Mouse (Mus musculus) ES-E14 (cell line): Measurements from ENCODE around the gene Rfc1. TPM values are rescaled to one million over a fixed set of nuclear protein-coding genes. Genes with fewer than 3 reads are reported as not detected.

Experiments
- DNase-seq: peaks from one replicate; pipeline ENCODE4 v3.0.0-alpha.2; 2013; ENCODE audit warnings: low read depth, low spot score
- H3K27ac ChIP-seq: 2 replicates; pipeline ENCODE4 v1.5.1; 2012; ENCODE audit warnings: low read depth, mild to moderate bottlenecking, low read length, moderate library complexity, mixed read lengths; ENCODE audit not compliant: poor library complexity, insufficient read depth, severe bottlenecking
- H3K36me3 ChIP-seq: 2 replicates; pipeline ENCODE4 v1.6.1; 2012; ENCODE audit warnings: mild to moderate bottlenecking, low read length, moderate library complexity, mixed read lengths; ENCODE audit not compliant: control insufficient read depth, poor library complexity, insufficient read depth, severe bottlenecking
- H3K4me1 ChIP-seq, 2 experiments: fragments of 150-350 bp in 1 of 2; sonication (generic) in 1 of 2; 2 replicates each; pipeline ENCODE4 v1.6.1; 2012; ENCODE audit warnings: low read length in 2 of 2, mild to moderate bottlenecking in 1 of 2, mixed read lengths in 1 of 2; ENCODE audit not compliant: control insufficient read depth in 2 of 2, insufficient read depth in 2 of 2, poor library complexity in 1 of 2
- H3K4me3 ChIP-seq, 2 experiments: fragments of 150-350 bp in 1 of 2; sonication (generic) in 1 of 2; 2 replicates each; pipeline ENCODE4 v1.5.1; 2012; ENCODE audit warnings: low read length in 2 of 2, low read depth in 1 of 2, mild to moderate bottlenecking in 1 of 2, mixed read lengths in 1 of 2; ENCODE audit not compliant: insufficient read depth in 1 of 2, poor library complexity in 1 of 2, severe bottlenecking in 1 of 2
- H3K9ac ChIP-seq: 2 replicates; pipeline ENCODE4 v1.6.1; 2012; ENCODE audit warnings: low read depth, mild to moderate bottlenecking, low read length, mixed read lengths; ENCODE audit not compliant: poor library complexity, insufficient read depth, severe bottlenecking
- H3K9me3 ChIP-seq: fragments of 150-350 bp; sonication (generic); 2 replicates; pipeline ENCODE4 v1.6.1; 2012; ENCODE audit warnings: low read depth, mild to moderate bottlenecking, low read length; ENCODE audit not compliant: control insufficient read depth, insufficient read depth
- CHD2 ChIP-seq: IDR thresholded peaks from 2 replicates; pipeline ENCODE4 v1.6.1; 2014; ENCODE audit warnings: mild to moderate bottlenecking, low read depth, low read length, inconsistent platforms
- HCFC1 ChIP-seq: IDR thresholded peaks from 2 replicates; pipeline ENCODE4 v1.6.1; 2012; ENCODE audit warnings: low read length, inconsistent platforms, borderline replicate concordance; ENCODE audit not compliant: insufficient read depth
- MAFK ChIP-seq: IDR thresholded peaks from 2 replicates; pipeline ENCODE4 v1.6.1; 2014; ENCODE audit warnings: mild to moderate bottlenecking, low read depth, low read length, inconsistent platforms; ENCODE audit not compliant: insufficient read depth
- ZC3H11A ChIP-seq: IDR thresholded peaks from 2 replicates; pipeline ENCODE4 v1.6.1; 2012; ENCODE audit warnings: low read depth, mild to moderate bottlenecking, inconsistent platforms, low read length, borderline replicate concordance
- ZNF384 ChIP-seq: IDR thresholded peaks from 2 replicates; pipeline ENCODE4 v1.6.1; 2012; ENCODE audit warnings: low read depth, low read length, inconsistent platforms
- in situ Hi-C, 2 experiments: fragments of 600-800 bp; cut with MboI; formaldehyde crosslinking; loops; one replicate each; pipeline ENCODE4 v1.15.1; 2025; ENCODE audit warnings: low sequenced_read_pairs in 2 of 2, inconsistent platforms in 1 of 2; ENCODE audit not compliant: unreplicated experiment in 2 of 2
- total RNA-seq: library from RNA; depleted of rRNA; stranded (reverse); fragments of 300-350 nt; gene quantifications from 2 replicates; pipeline ENCODE4 v1.2.3, GENCODE M21; 2012

Rfc1 gene
- total RNA-seq, 1 experiment: 70.5 TPM

DNA sequence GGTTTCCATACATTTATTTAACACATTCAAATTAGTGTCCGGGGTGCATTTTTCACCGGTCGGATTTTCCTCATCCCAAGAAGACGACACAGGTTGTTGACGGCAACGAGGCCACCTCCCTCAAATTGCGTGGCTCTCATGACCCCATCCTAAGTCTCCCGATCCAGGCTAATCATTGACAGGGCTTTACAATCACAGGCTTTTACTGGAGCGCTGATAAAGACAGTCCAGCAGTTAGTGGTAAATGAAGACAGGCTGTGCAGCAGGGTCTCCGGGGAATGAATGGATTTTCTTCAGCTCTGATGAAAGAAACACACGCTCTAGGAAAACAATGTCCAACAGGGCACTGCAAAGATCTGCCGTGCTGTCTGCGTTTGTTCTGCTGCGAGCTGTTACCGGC is 12.7 kb upstream of the Rfc1 start, which contains the start of gene Klb:
Klb (plus strand) TSS at position 147 of the 400 bp plus-strand sequence.
- Histone ChIP-seq H3K9ac (no peak within 1 kb of the TSS), H3K4me3 (no peak within 1 kb of the TSS), H3K9me3 (no peaks in the 10 kb centered on the region), H3K36me3 (no peaks in the 10 kb centered on the region), H3K27ac (no peak within 1 kb of the TSS), H3K4me1 (no peaks in the 10 kb centered on the region)
- in situ Hi-C loops: no loop called here
- no peak for DNase-seq
- TF ChIP-seq HCFC1 (no peak), CHD2 (no peak), ZC3H11A (no peak), ZNF384 (no peak), MAFK (no peak)

DNA sequence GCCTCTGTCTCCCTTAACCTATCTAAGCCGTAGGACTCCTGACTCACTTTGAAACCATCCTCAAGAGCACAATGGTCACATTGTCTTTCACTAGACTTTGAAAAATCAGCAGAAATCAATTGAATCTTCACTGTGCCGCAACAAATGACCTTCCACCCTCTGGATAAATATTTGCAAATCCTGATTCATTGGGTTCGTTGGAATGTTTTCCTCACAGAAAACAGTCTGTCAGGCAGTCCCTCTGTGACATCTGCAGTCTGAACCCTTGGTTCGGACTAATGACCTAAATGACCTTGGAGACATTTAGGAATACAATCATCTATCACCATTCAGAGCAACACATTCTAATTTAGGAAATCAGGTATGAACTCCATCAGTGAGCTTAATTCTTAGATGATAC is 4.7 kb upstream of the Rfc1 start:
- in situ Hi-C loops: no loop called here
- Histone ChIP-seq H3K9ac (no peak overlapping the region), H3K4me3 (no peak overlapping the region), H3K36me3 (no peaks in the 10 kb centered on the region; the same call in 1 of the 2 replicates), H3K27ac (no peak overlapping the region), H3K9me3 (no peaks in the 10 kb centered on the region), H3K4me1 (peaks cover 0 to 2% of the 10 kb centered on the region in 2 experiments; a peak in 2 of 4 replicates)
- TF ChIP-seq ZC3H11A: no peak
- TF ChIP-seq MAFK: no peak
- TF ChIP-seq ZNF384: no peak
- TF ChIP-seq HCFC1: no peak
- no peak for TF ChIP-seq CHD2
- no peak for DNase-seq

DNA sequence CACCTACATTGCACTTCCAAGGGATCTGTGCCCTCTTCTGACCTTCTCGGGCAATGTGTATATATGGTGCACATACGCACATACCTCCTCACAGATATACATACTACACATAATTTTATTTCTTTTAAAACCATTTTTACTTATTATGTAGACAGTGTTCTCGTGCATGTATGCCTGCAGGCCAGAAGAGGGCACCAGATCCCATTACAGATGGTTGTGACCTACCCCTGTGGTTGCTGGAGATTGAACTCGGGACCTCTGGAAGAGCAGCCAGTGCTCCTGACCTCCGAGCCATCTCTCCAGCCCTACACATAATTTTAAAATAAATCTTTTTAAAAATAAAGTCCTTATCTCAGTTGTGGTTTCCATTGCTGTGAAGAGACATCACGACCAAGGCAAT is 2.9 kb upstream of the Rfc1 start:
- TF ChIP-seq ZC3H11A (no peak), HCFC1 (no peak), ZNF384 (no peak), CHD2 (no peak), MAFK (no peak)
- H3K4me1 ChIP-seq: peaks cover 2 to 6% of the 10 kb centered on the region in 2 experiments; a peak in 2 of 4 replicates
- DNase-seq: no peak
- H3K9ac ChIP-seq: no peak overlapping the region
- H3K27ac ChIP-seq: no peak overlapping the region
- H3K4me3 ChIP-seq: no peak overlapping the region
- in situ Hi-C loops: no loop called here
- H3K9me3 ChIP-seq: no peaks in the 10 kb centered on the region
- H3K36me3 ChIP-seq: no peaks in the 10 kb centered on the region; the same call in 1 of the 2 replicates

DNA sequence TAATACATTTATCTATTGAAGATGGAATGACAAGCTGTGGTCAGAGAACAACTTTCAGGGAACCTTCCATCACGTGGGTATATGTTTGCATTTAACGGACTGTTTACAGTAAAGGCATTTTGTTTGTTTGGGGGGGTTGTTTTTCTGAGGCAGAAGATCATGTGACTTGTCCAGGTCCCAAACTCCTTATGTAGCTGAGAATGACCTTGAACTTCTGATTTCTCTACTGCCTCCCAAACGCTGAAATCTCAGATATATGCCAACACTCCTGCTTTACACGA is 545 bp upstream of the Rfc1 start:
- no peak overlapping the region; the same call in 1 of the 2 replicates for H3K27ac ChIP-seq
- peaks cover 2 to 6% of the 10 kb centered on the region in 2 experiments; a peak in 2 of 4 replicates for H3K4me1 ChIP-seq
- no peak for DNase-seq
- in situ Hi-C loops: no loop called here
- H3K9me3 ChIP-seq: no peaks in the 10 kb centered on the region
- TF ChIP-seq CHD2 (no peak), MAFK (no peak), ZC3H11A (no peak), ZNF384 (no peak), HCFC1 (no peak)
- peak overlapping the region; percentile 36 to 96; a peak in 3 of 4 replicates for H3K4me3 ChIP-seq
- peaks cover 2% of the 10 kb centered on the region; the same call in 1 of the 2 replicates for H3K36me3 ChIP-seq
- H3K9ac ChIP-seq: peak overlapping the region; percentile 68; the same call in 1 of the 2 replicates

- TF ChIP-seq CHD2 (no peak), ZNF384 (no peak), HCFC1 (no peak), MAFK (no peak)
- Histone ChIP-seq H3K4me1 (peaks cover 2 to 6% of the 10 kb centered on the region in 2 experiments; a peak in 2 of 4 replicates), H3K27ac (no peak overlapping the region), H3K36me3 (peaks cover 2% of the 10 kb centered on the region; the same call in 1 of the 2 replicates), H3K9me3 (no peaks in the 10 kb centered on the region), H3K4me3 (peak overlapping the region; percentile 82 to 96), H3K9ac (peak overlapping the region; percentile 98)
- no peak for DNase-seq
- in situ Hi-C loops: no loop called here
Observed at GRCm38 (mm10) chr5:65334788-65335187, 682 bp downstream of the Rfc1 start.
